Mouse (Mus musculus) forebrain, embryonic 13.5 days (tissue): ENCODE data around the gene Fry. TPM values are rescaled to one million over a fixed set of nuclear protein-coding genes. Genes with fewer than 3 reads are reported as not detected.

Experiments used
- ATAC-seq: fragments of 200-750 bp; cut with Nextera tagmentation; 2 replicates; pipeline ENCODE4 v1.8.0; 2017
- H3K27ac ChIP-seq: fragments of 300-500 bp; sonication (generic); 2 replicates; pipeline ENCODE4 v1.5.1; 2015; ENCODE audit warnings: inconsistent platforms, mild to moderate bottlenecking, moderate library complexity
- H3K27me3 ChIP-seq: fragments of 300-500 bp; sonication (generic); 2 replicates; pipeline ENCODE4 v1.6.1; 2015; ENCODE audit warnings: mild to moderate bottlenecking, inconsistent platforms
- H3K36me3 ChIP-seq: fragments of 300-500 bp; sonication (generic); 2 replicates; pipeline ENCODE4 v1.6.1; 2015; ENCODE audit warnings: mild to moderate bottlenecking, inconsistent platforms; ENCODE audit not compliant: poor library complexity, severe bottlenecking
- H3K4me1 ChIP-seq: fragments of 300-500 bp; sonication (generic); 2 replicates; pipeline ENCODE4 v1.6.1; 2015; ENCODE audit warnings: inconsistent platforms
- H3K4me2 ChIP-seq: fragments of 300-500 bp; sonication (generic); 2 replicates; pipeline ENCODE4 v1.6.1; 2015; ENCODE audit warnings: inconsistent platforms, mild to moderate bottlenecking, moderate library complexity
- H3K4me3 ChIP-seq: fragments of 300-500 bp; sonication (generic); 2 replicates; pipeline ENCODE4 v1.5.1; 2015; ENCODE audit warnings: mild to moderate bottlenecking, inconsistent platforms
- H3K9ac ChIP-seq: fragments of 300-500 bp; sonication (generic); 2 replicates; pipeline ENCODE4 v1.6.1; 2015; ENCODE audit warnings: mild to moderate bottlenecking, inconsistent platforms
- H3K9me3 ChIP-seq: fragments of 300-500 bp; sonication (generic); replicated peaks from 2 replicates; pipeline ENCODE4 v1.6.1; 2016; ENCODE audit warnings: inconsistent platforms
- WGBS: fragments of 180-500 bp; shearing (Covaris S2); methylation state at CpG from one replicate; pipeline ENCODE4 v1.1.7; 2015; 5-methylcytosine and 5-hydroxymethylcytosine counted together
- polyA plus RNA-seq: library from polyadenylated mRNA; unstranded; fragments of >200 nt; fragmentation: Nextera tagmentation; extraction: Ambion mirVana; gene quantifications from 2 replicates; pipeline ENCODE4 v1.2.1, GENCODE M21; 2015

Gene Fry
- polyA plus RNA-seq, 1 experiment from 2014 or later, result 20.8 TPM

- Histone ChIP-seq H3K36me3 (peaks cover 22% of the 10 kb centered on the region), H3K9ac (no peak overlapping the region), H3K4me2 (no peak overlapping the region), H3K27ac (no peak overlapping the region), H3K4me3 (no peak overlapping the region), H3K27me3 (no peaks in the 10 kb centered on the region), H3K9me3 (peaks cover 6% of the 10 kb centered on the region; the same call in 1 of the 2 replicates), H3K4me1 (no peaks in the 10 kb centered on the region)
- ATAC-seq, result no peak
- WGBS, result 93% methylated on average over 6 of the region's 6 CpGs
Measured at GRCm38 (mm10) chr5:150362241-150362640, 243.8 kb downstream of the Fry start.

- 83% methylated on average over 3 of the region's 3 CpGs for WGBS
- Histone ChIP-seq H3K27me3 (no peaks in the 10 kb centered on the region), H3K4me2 (no peak overlapping the region), H3K9ac (no peak overlapping the region), H3K27ac (no peak overlapping the region), H3K4me1 (no peaks in the 10 kb centered on the region), H3K4me3 (no peak overlapping the region), H3K9me3 (peaks cover 8% of the 10 kb centered on the region; the same call in 1 of the 2 replicates), H3K36me3 (peaks cover 6% of the 10 kb centered on the region)
- no peak for ATAC-seq
Measured at GRCm38 (mm10) chr5:150364621-150365020, 246.2 kb downstream of the Fry start.

- H3K4me2 ChIP-seq, result no peak overlapping the region
- no peak overlapping the region for H3K9ac ChIP-seq
- H3K36me3 ChIP-seq, result peaks cover 4% of the 10 kb centered on the region; the same call in 1 of the 2 replicates
- H3K27ac ChIP-seq, result no peak overlapping the region
- H3K4me3 ChIP-seq, result no peak overlapping the region
- H3K4me1 ChIP-seq, result no peaks in the 10 kb centered on the region
- no peaks in the 10 kb centered on the region for H3K27me3 ChIP-seq
- WGBS, result 86% methylated on average over 4 of the region's 4 CpGs
- ATAC-seq, result no peak
- H3K9me3 ChIP-seq, result peaks cover 8% of the 10 kb centered on the region; the same call in 1 of the 2 replicates
Measured at GRCm38 (mm10) chr5:150367027-150367426, 248.6 kb downstream of the Fry start.

- no peak overlapping the region for H3K4me3 ChIP-seq
- no peak overlapping the region for H3K9ac ChIP-seq
- peaks cover 11% of the 10 kb centered on the region; the same call in 1 of the 2 replicates for H3K36me3 ChIP-seq
- no peak overlapping the region for H3K4me2 ChIP-seq
- ATAC-seq, result no peak
- no peak overlapping the region for H3K27ac ChIP-seq
- 64% methylated on average over 6 of the region's 6 CpGs for WGBS
- no peaks in the 10 kb centered on the region for H3K27me3 ChIP-seq
- no peaks in the 10 kb centered on the region for H3K4me1 ChIP-seq
- peaks cover 8% of the 10 kb centered on the region; the same call in 1 of the 2 replicates for H3K9me3 ChIP-seq
Measured at GRCm38 (mm10) chr5:150370291-150370690, 251.8 kb downstream of the Fry start.

GRCm38 (mm10) chr5:150370895-150371294 is 252.4 kb downstream of the Fry start:
- Histone ChIP-seq H3K36me3 (peaks cover 11% of the 10 kb centered on the region; the same call in 1 of the 2 replicates), H3K4me2 (no peak overlapping the region), H3K9me3 (peaks cover 8% of the 10 kb centered on the region; the same call in 1 of the 2 replicates), H3K27me3 (no peaks in the 10 kb centered on the region), H3K4me3 (no peak overlapping the region), H3K9ac (no peak overlapping the region), H3K4me1 (no peaks in the 10 kb centered on the region), H3K27ac (no peak overlapping the region)
- no peak for ATAC-seq

GRCm38 (mm10) chr5:150372956-150373355 is 254.5 kb downstream of the Fry start:
- Histone ChIP-seq H3K9me3 (no peaks in the 10 kb centered on the region), H3K27me3 (no peaks in the 10 kb centered on the region), H3K9ac (no peak overlapping the region), H3K4me1 (no peaks in the 10 kb centered on the region), H3K36me3 (peaks cover 11% of the 10 kb centered on the region; the same call in 1 of the 2 replicates), H3K4me2 (no peak overlapping the region), H3K4me3 (no peak overlapping the region), H3K27ac (no peak overlapping the region)
- no peak for ATAC-seq
- 50% methylated on average over 3 of the region's 3 CpGs for WGBS

GRCm38 (mm10) chr5:150374778-150375559 is 256.5 kb downstream of the Fry start:
- no peaks in the 10 kb centered on the region for H3K4me1 ChIP-seq
- no peak overlapping the region for H3K9ac ChIP-seq
- 81% methylated on average over 8 of the region's 8 CpGs for WGBS
- H3K36me3 ChIP-seq, result peaks cover 21% of the 10 kb centered on the region; the same call in 1 of the 2 replicates
- no peak overlapping the region for H3K27ac ChIP-seq
- H3K4me2 ChIP-seq, result no peak overlapping the region
- no peaks in the 10 kb centered on the region for H3K9me3 ChIP-seq
- ATAC-seq, result no peak
- no peaks in the 10 kb centered on the region for H3K27me3 ChIP-seq
- H3K4me3 ChIP-seq, result no peak overlapping the region

- no peak overlapping the region for H3K4me2 ChIP-seq
- H3K36me3 ChIP-seq, result peaks cover 34% of the 10 kb centered on the region
- WGBS, result 88% methylated on average over 18 of the region's 18 CpGs
- no peaks in the 10 kb centered on the region for H3K4me1 ChIP-seq
- no peaks in the 10 kb centered on the region for H3K9me3 ChIP-seq
- H3K4me3 ChIP-seq, result no peak overlapping the region
- H3K9ac ChIP-seq, result no peak overlapping the region
- H3K27ac ChIP-seq, result no peak overlapping the region
- H3K27me3 ChIP-seq, result no peaks in the 10 kb centered on the region
- no peak for ATAC-seq
Measured at GRCm38 (mm10) chr5:150378586-150378985, 260.1 kb downstream of the Fry start.

- no peak overlapping the region for H3K4me3 ChIP-seq
- H3K27me3 ChIP-seq, result no peaks in the 10 kb centered on the region
- no peak for ATAC-seq
- H3K36me3 ChIP-seq, result peaks cover 41% of the 10 kb centered on the region
- no peak overlapping the region for H3K9ac ChIP-seq
- no peaks in the 10 kb centered on the region for H3K9me3 ChIP-seq
- no peaks in the 10 kb centered on the region for H3K4me1 ChIP-seq
- H3K4me2 ChIP-seq, result no peak overlapping the region
- H3K27ac ChIP-seq, result no peak overlapping the region
- 94% methylated on average over 10 of the region's 10 CpGs for WGBS
Measured at GRCm38 (mm10) chr5:150380767-150381166, 262.3 kb downstream of the Fry start.

GRCm38 (mm10) chr5:150382411-150382810 is 264.0 kb downstream of the Fry start:
- H3K4me3 ChIP-seq, result no peak overlapping the region
- no peaks in the 10 kb centered on the region for H3K4me1 ChIP-seq
- H3K9ac ChIP-seq, result no peak overlapping the region
- 78% methylated on average over 5 of the region's 5 CpGs for WGBS
- no peaks in the 10 kb centered on the region for H3K9me3 ChIP-seq
- H3K36me3 ChIP-seq, result peaks cover 45% of the 10 kb centered on the region
- no peak overlapping the region for H3K27ac ChIP-seq
- ATAC-seq, result no peak
- no peaks in the 10 kb centered on the region for H3K27me3 ChIP-seq
- H3K4me2 ChIP-seq, result no peak overlapping the region

GRCm38 (mm10) chr5:150384272-150385215 is 266.1 kb downstream of the Fry start:
- H3K36me3 ChIP-seq, result peaks cover 37% of the 10 kb centered on the region
- H3K9ac ChIP-seq, result no peak overlapping the region
- 76% methylated on average over 17 of the region's 17 CpGs for WGBS

GRCm38 (mm10) chr5:150385224-150385623 is 266.8 kb downstream of the Fry start:
- H3K9me3 ChIP-seq, result no peaks in the 10 kb centered on the region
- no peak overlapping the region for H3K27ac ChIP-seq
- H3K27me3 ChIP-seq, result no peaks in the 10 kb centered on the region
- no peak for ATAC-seq
- no peak overlapping the region for H3K4me3 ChIP-seq
- 84% methylated on average over 7 of the region's 7 CpGs for WGBS
- no peaks in the 10 kb centered on the region for H3K4me1 ChIP-seq
- H3K36me3 ChIP-seq, result peaks cover 37% of the 10 kb centered on the region
- no peak overlapping the region for H3K4me2 ChIP-seq
- no peak overlapping the region for H3K9ac ChIP-seq

More at GRCm38 (mm10) chr5:150384272-150385215, 266.1 kb downstream of the Fry start:
- Histone ChIP-seq H3K4me1 (no peaks in the 10 kb centered on the region), H3K4me3 (no peak overlapping the region), H3K9me3 (no peaks in the 10 kb centered on the region), H3K27me3 (no peaks in the 10 kb centered on the region), H3K27ac (no peak overlapping the region), H3K4me2 (no peak overlapping the region)
- no peak for ATAC-seq
